Mouse (Mus musculus) ES-E14 (cell line): ENCODE data around the gene Dbt. TPM values are rescaled to one million over a fixed set of nuclear protein-coding genes. Genes with fewer than 3 reads are reported as not detected.

ENCODE experiments used
- DNase-seq: peaks from one replicate; pipeline ENCODE4 v3.0.0-alpha.2; 2013; ENCODE audit warnings: low read depth, low spot score
- H3K27ac ChIP-seq: 2 replicates; pipeline ENCODE4 v1.5.1; 2012; ENCODE audit warnings: low read depth, mild to moderate bottlenecking, low read length, moderate library complexity, mixed read lengths; ENCODE audit not compliant: poor library complexity, insufficient read depth, severe bottlenecking
- H3K36me3 ChIP-seq: 2 replicates; pipeline ENCODE4 v1.6.1; 2012; ENCODE audit warnings: mild to moderate bottlenecking, low read length, moderate library complexity, mixed read lengths; ENCODE audit not compliant: control insufficient read depth, poor library complexity, insufficient read depth, severe bottlenecking
- H3K4me1 ChIP-seq, 2 experiments: fragments of 150-350 bp in 1 of 2; sonication (generic) in 1 of 2; 2 replicates each; pipeline ENCODE4 v1.6.1; 2012; ENCODE audit warnings: low read length in 2 of 2, mild to moderate bottlenecking in 1 of 2, mixed read lengths in 1 of 2; ENCODE audit not compliant: control insufficient read depth in 2 of 2, insufficient read depth in 2 of 2, poor library complexity in 1 of 2
- H3K4me3 ChIP-seq, 2 experiments: fragments of 150-350 bp in 1 of 2; sonication (generic) in 1 of 2; 2 replicates each; pipeline ENCODE4 v1.5.1; 2012; ENCODE audit warnings: low read length in 2 of 2, low read depth in 1 of 2, mild to moderate bottlenecking in 1 of 2, mixed read lengths in 1 of 2; ENCODE audit not compliant: insufficient read depth in 1 of 2, poor library complexity in 1 of 2, severe bottlenecking in 1 of 2
- H3K9ac ChIP-seq: 2 replicates; pipeline ENCODE4 v1.6.1; 2012; ENCODE audit warnings: low read depth, mild to moderate bottlenecking, low read length, mixed read lengths; ENCODE audit not compliant: poor library complexity, insufficient read depth, severe bottlenecking
- H3K9me3 ChIP-seq: fragments of 150-350 bp; sonication (generic); 2 replicates; pipeline ENCODE4 v1.6.1; 2012; ENCODE audit warnings: low read depth, mild to moderate bottlenecking, low read length; ENCODE audit not compliant: control insufficient read depth, insufficient read depth
- CHD2 ChIP-seq: IDR thresholded peaks from 2 replicates; pipeline ENCODE4 v1.6.1; 2014; ENCODE audit warnings: mild to moderate bottlenecking, low read depth, low read length, inconsistent platforms
- HCFC1 ChIP-seq: IDR thresholded peaks from 2 replicates; pipeline ENCODE4 v1.6.1; 2012; ENCODE audit warnings: low read length, inconsistent platforms, borderline replicate concordance; ENCODE audit not compliant: insufficient read depth
- MAFK ChIP-seq: IDR thresholded peaks from 2 replicates; pipeline ENCODE4 v1.6.1; 2014; ENCODE audit warnings: mild to moderate bottlenecking, low read depth, low read length, inconsistent platforms; ENCODE audit not compliant: insufficient read depth
- ZC3H11A ChIP-seq: IDR thresholded peaks from 2 replicates; pipeline ENCODE4 v1.6.1; 2012; ENCODE audit warnings: low read depth, mild to moderate bottlenecking, inconsistent platforms, low read length, borderline replicate concordance
- ZNF384 ChIP-seq: IDR thresholded peaks from 2 replicates; pipeline ENCODE4 v1.6.1; 2012; ENCODE audit warnings: low read depth, low read length, inconsistent platforms
- in situ Hi-C, 2 experiments: fragments of 600-800 bp; cut with MboI; formaldehyde crosslinking; loops; one replicate each; pipeline ENCODE4 v1.15.1; 2025; ENCODE audit warnings: low sequenced_read_pairs in 2 of 2, inconsistent platforms in 1 of 2; ENCODE audit not compliant: unreplicated experiment in 2 of 2
- total RNA-seq: library from RNA; depleted of rRNA; stranded (reverse); fragments of 300-350 nt; gene quantifications from 2 replicates; pipeline ENCODE4 v1.2.3, GENCODE M21; 2012

Dbt gene
- total RNA-seq, 1 experiment: 18.7 TPM

GRCm38 (mm10) chr3:116483271-116483670, 29.6 kb upstream of the Dbt start:
- Histone ChIP-seq H3K9ac (no peak overlapping the region), H3K4me3 (no peak overlapping the region), H3K36me3 (peaks cover 4% of the 10 kb centered on the region; the same call in 1 of the 2 replicates), H3K27ac (no peak overlapping the region), H3K4me1 (no peaks in the 10 kb centered on the region), H3K9me3 (no peaks in the 10 kb centered on the region)
- no peak for TF ChIP-seq HCFC1
- no peak for TF ChIP-seq ZNF384
- no peak for TF ChIP-seq MAFK
- TF ChIP-seq CHD2: no peak
- no peak for TF ChIP-seq ZC3H11A
- in situ Hi-C loops: no loop called here
- no peak for DNase-seq

DNA sequence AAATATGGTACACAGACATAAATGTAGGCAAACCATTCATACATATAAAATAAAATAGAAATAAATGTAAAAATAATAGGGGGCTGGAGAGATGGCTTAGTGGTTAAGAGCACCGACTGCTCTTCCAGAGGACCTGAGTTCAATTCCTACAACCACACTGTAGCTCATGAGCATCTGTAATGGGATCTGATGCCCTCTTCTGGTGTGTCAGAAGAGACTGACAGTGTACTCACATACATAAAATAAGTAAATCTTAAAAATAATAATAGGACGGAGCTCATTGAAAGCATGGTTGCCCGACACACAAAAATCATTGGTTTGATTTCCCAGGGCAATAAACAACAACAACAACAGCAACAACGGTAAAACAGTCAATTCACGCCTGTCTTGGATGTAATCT, 21.9 kb upstream of the Dbt start:
- in situ Hi-C loops: no loop called here
- DNase-seq: no peak
- peaks cover 28% of the 10 kb centered on the region for H3K36me3 ChIP-seq
- no peak overlapping the region for H3K9ac ChIP-seq
- H3K27ac ChIP-seq: no peak overlapping the region
- H3K4me1 ChIP-seq: no peaks in the 10 kb centered on the region
- no peak for TF ChIP-seq HCFC1
- no peak for TF ChIP-seq ZNF384
- no peak for TF ChIP-seq CHD2
- TF ChIP-seq MAFK: no peak
- TF ChIP-seq ZC3H11A: no peak
- no peaks in the 10 kb centered on the region for H3K9me3 ChIP-seq
- H3K4me3 ChIP-seq: no peak overlapping the region

DNA sequence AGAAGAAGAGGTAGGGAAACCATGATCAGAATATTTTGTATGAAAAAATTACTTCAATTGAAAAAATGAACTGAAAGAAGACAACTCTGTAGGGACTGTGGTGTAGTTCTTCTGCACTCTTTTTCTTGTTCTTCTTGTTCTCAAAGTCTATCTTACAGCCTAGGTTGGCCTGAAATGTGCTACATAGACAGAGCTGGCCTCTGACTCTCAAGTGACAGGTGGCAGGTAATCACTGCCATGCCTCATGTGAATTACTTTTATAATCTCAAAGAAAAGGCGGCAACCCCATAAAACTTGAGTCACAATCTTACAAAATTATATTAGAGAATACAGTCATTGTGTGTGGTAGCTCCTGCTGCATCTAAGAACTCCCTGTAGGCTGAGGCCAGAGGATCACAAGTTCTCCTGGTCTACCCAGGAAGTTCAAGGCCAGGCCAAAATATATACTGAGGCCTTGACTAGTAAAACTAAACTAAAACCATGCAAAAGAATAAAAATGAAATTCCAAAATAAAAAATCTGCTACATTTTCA, 20.9 kb upstream of the Dbt start:
- Histone ChIP-seq H3K4me3 (no peak overlapping the region), H3K36me3 (peaks cover 28% of the 10 kb centered on the region), H3K9ac (no peak overlapping the region), H3K9me3 (no peaks in the 10 kb centered on the region), H3K4me1 (no peaks in the 10 kb centered on the region), H3K27ac (no peak overlapping the region)
- TF ChIP-seq MAFK: no peak
- no peak for TF ChIP-seq HCFC1
- no peak for TF ChIP-seq ZC3H11A
- TF ChIP-seq CHD2: no peak
- TF ChIP-seq ZNF384: no peak
- no peak for DNase-seq
- in situ Hi-C loops: no loop called here

GRCm38 (mm10) chr3:116493658-116494057, 19.2 kb upstream of the Dbt start:
- TF ChIP-seq ZNF384: no peak
- no peak for TF ChIP-seq ZC3H11A
- TF ChIP-seq HCFC1: no peak
- TF ChIP-seq CHD2: no peak

GRCm38 (mm10) chr3:116495671-116496070, 17.2 kb upstream of the Dbt start:
- Histone ChIP-seq H3K27ac (no peak overlapping the region), H3K9me3 (no peaks in the 10 kb centered on the region), H3K4me3 (no peak overlapping the region), H3K9ac (no peak overlapping the region), H3K36me3 (peaks cover 24% of the 10 kb centered on the region), H3K4me1 (no peaks in the 10 kb centered on the region)
- DNase-seq: no peak
- no peak for TF ChIP-seq ZNF384
- TF ChIP-seq MAFK: no peak
- no peak for TF ChIP-seq CHD2
- no peak for TF ChIP-seq ZC3H11A
- no peak for TF ChIP-seq HCFC1
- in situ Hi-C loops: no loop called here

More at GRCm38 (mm10) chr3:116493658-116494057, 19.2 kb upstream of the Dbt start:
- no peaks in the 10 kb centered on the region for H3K4me1 ChIP-seq
- no peak overlapping the region for H3K27ac ChIP-seq
- no peaks in the 10 kb centered on the region for H3K9me3 ChIP-seq
- H3K9ac ChIP-seq: no peak overlapping the region
- in situ Hi-C loops: no loop called here
- DNase-seq: no peak
- H3K36me3 ChIP-seq: peaks cover 28% of the 10 kb centered on the region
- no peak overlapping the region for H3K4me3 ChIP-seq
